ENCODE assay signal across 9 mouse cellular contexts in the genomic region with DNA sequence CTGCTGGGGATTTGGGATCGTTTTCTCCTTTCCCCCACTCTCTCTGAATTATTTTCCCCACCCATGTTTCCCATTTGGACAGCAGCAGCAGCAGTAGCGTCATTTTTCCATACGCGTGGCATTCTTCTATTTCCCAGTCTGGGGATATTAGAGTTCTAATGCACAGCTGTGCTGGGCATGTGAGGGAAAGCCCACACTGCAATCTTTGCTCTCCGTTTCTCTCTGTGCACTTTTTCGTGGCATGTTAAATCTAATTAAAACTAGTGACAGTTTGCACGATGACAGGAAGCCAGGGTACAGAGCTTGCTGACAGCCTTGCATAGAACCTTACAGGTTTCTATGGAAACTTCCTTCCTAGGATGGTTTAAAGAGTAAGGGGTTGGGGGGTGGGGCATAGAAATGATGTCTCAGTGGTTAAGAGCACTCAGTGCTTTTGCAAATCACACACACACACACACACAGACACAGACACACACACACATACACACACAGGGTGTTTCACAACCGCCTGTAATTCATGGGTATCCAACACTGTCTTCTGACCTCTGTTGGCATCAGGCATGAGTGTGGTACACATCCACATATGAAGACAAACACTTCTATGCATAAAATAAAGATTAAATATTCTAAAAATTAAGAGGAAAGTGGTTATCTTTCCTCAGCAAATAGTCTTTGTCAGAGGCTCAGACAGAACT. TPM values are rescaled to one million over a fixed set of nuclear protein-coding genes. Genes with fewer than 3 reads are reported as not detected.
DNase-seq lines count a peak whose midpoint lies in the region; ATAC-seq and TF ChIP-seq lines count a peak whose summit lies in the region.
"Had no signal": no experiment of that assay in that cellular context is flagged by ENCODE, and none has a peak within 500 bp of the region (broad histone marks: within the 10 kb centered on the region; RNA-seq: fewer than 3 reads in every experiment).

No protein-coding gene starts in this region.

- H3K4me2 ChIP-seq in kidney, embryonic 15.5 days: peak overlapping the region; percentile 68
- peak overlapping the region; percentile 27 for H3K4me2 ChIP-seq in embryonic facial prominence, embryonic 15.5 days (replicated peaks)
- H3K4me2 ChIP-seq in limb, embryonic 12.5 days: peak overlapping the region; percentile 56

- 50% methylated on average over 8 of the region's 8 CpGs for WGBS in kidney, embryonic 15.5 days
- WGBS in embryonic facial prominence, embryonic 15.5 days: 18% methylated on average over 8 of the region's 8 CpGs
- 30% methylated on average over 8 of the region's 8 CpGs for WGBS in limb, embryonic 12.5 days

- no peak overlapping the region for H3K27ac ChIP-seq in kidney, embryonic 15.5 days
- H3K27ac ChIP-seq in embryonic facial prominence, embryonic 15.5 days (replicated peaks): 0 out of 2 replicates have a peak overlapping the region, but pooled peaks have one; percentile 39
- 0 out of 2 replicates have a peak overlapping the region, but pooled peaks have one; percentile 9 for H3K27ac ChIP-seq in limb, embryonic 12.5 days

- H3K9ac ChIP-seq in kidney, embryonic 15.5 days: 0 out of 2 replicates have a peak overlapping the region, but pooled peaks have one; percentile 17
- no peak overlapping the region for H3K9ac ChIP-seq in embryonic facial prominence, embryonic 15.5 days
- no peak overlapping the region for H3K9ac ChIP-seq in limb, embryonic 12.5 days (replicated peaks)

- no peak for TF ChIP-seq CTCF in G1E (IDR thresholded peaks at IDR 0.05; ENCODE audit: low read depth, low read length)

- ATAC-seq in kidney, embryonic 15.5 days (replicated peaks; ENCODE audit: low FRiP score): no peak
- ATAC-seq in G1E (ENCODE audit: extremely low read depth, insufficient number of reproducible peaks, low FRiP score, poor library complexity, severe bottlenecking): no peak
- peak; percentile 67; the same call in 1 of the 2 replicates for ATAC-seq in embryonic facial prominence, embryonic 15.5 days (ENCODE audit: insufficient number of reproducible peaks, low FRiP score, low TSS enrichment, low read depth)
- ATAC-seq in limb, embryonic 12.5 days (ENCODE audit: insufficient number of reproducible peaks, insufficient read depth, low FRiP score, low TSS enrichment, low read depth): peak; percentile 34; the same call in 1 of the 2 replicates
- no peak for ATAC-seq in megakaryocyte-erythroid progenitor cell, adult 5-6 weeks (replicated peaks; ENCODE audit: low FRiP score, low TSS enrichment, poor library complexity, severe bottlenecking)

- no peaks in the 10 kb centered on the region for H3K9me3 ChIP-seq in kidney, embryonic 15.5 days (replicated peaks)
- peaks cover 5% of the 10 kb centered on the region for H3K9me3 ChIP-seq in G1E (replicated peaks)
- no peaks in the 10 kb centered on the region for H3K9me3 ChIP-seq in embryonic facial prominence, embryonic 15.5 days (replicated peaks)
- H3K9me3 ChIP-seq in limb, embryonic 12.5 days: no peaks in the 10 kb centered on the region

- DNase-seq in kidney, postnatal 10 days: no peak
- DNase-seq in G1E (ENCODE audit: low spot score): no peak
- no peak for DNase-seq in natural killer cell, adult 2 months (ENCODE audit: low spot score in 2 of 2)
- DNase-seq in ovary, postnatal 14 days (ENCODE audit: low spot score): no peak
- DNase-seq: cerebellum, adult 9-11 months had no signal

- H3K27me3 ChIP-seq in kidney, embryonic 15.5 days: no peaks in the 10 kb centered on the region
- no peaks in the 10 kb centered on the region for H3K27me3 ChIP-seq in G1E (ENCODE audit: insufficient read depth, low read length)
- H3K27me3 ChIP-seq in embryonic facial prominence, embryonic 15.5 days: no peaks in the 10 kb centered on the region
- H3K27me3 ChIP-seq in limb, embryonic 12.5 days: no peaks in the 10 kb centered on the region

- peak overlapping the region; percentile 41 for H3K4me3 ChIP-seq in kidney, embryonic 15.5 days (replicated peaks)
- peak overlapping the region; percentile 74 for H3K4me3 ChIP-seq in G1E (ENCODE audit: low read depth, low read length)
- H3K4me3 ChIP-seq in embryonic facial prominence, embryonic 15.5 days (replicated peaks): peak overlapping the region; percentile 28
- peak overlapping the region; percentile 35; the same call in 1 of the 2 replicates for H3K4me3 ChIP-seq in limb, embryonic 12.5 days (replicated peaks)

- no peaks in the 10 kb centered on the region for H3K36me3 ChIP-seq in kidney, embryonic 15.5 days
- peaks cover 40% of the 10 kb centered on the region for H3K36me3 ChIP-seq in G1E (replicated peaks)
- no peaks in the 10 kb centered on the region for H3K36me3 ChIP-seq in embryonic facial prominence, embryonic 15.5 days
- H3K36me3 ChIP-seq in limb, embryonic 12.5 days: no peaks in the 10 kb centered on the region

- H3K4me1 ChIP-seq in kidney, embryonic 15.5 days: peaks cover 26% of the 10 kb centered on the region
- peaks cover 52% of the 10 kb centered on the region for H3K4me1 ChIP-seq in G1E (ENCODE audit: insufficient read depth, low read depth, low read length)
- H3K4me1 ChIP-seq in embryonic facial prominence, embryonic 15.5 days: peaks cover 22% of the 10 kb centered on the region
- H3K4me1 ChIP-seq in limb, embryonic 12.5 days (replicated peaks): peaks cover 29% of the 10 kb centered on the region

RNA-seq across cellular contexts. Expression of gene Fam198b, which starts 3.0 kb away (rescaled TPM):
- 13.4 and 14.7 TPM in 2 replicates for polyA plus RNA-seq in kidney, embryonic 15.5 days (2015; fragmentation: Nextera tagmentation; extraction: Ambion mirVana)
- 102 and 117 TPM in 2 replicates for total RNA-seq in G1E (2014; fragmentation: Nextera tagmentation)
- total RNA-seq in G1E (2017): 182 and 207 TPM in 2 replicates
- polyA plus RNA-seq in G1E (2012): 3.2 and 3.6 TPM in 2 replicates
- polyA plus RNA-seq in embryonic facial prominence, embryonic 15.5 days (2015; fragmentation: Nextera tagmentation; extraction: Ambion mirVana): 15.6 and 17.2 TPM in 2 replicates
- 5.9 and 6.5 TPM in 2 replicates for polyA plus RNA-seq in limb, embryonic 12.5 days (2016; fragmentation: Nextera tagmentation; extraction: Ambion mirVana)
- not detected in 2 replicates for total RNA-seq in megakaryocyte-erythroid progenitor cell, adult 5-6 weeks (2014; fragmentation: Nextera tagmentation)
- total RNA-seq in megakaryocyte-erythroid progenitor cell, adult 5-6 weeks (2017): 0.23 TPM in 1 of 2 replicates, not detected in the other

RNA-seq across cellular contexts. Expression of gene Tmem144, which starts 34.7 kb away (rescaled TPM):
- 5.1 and 6.3 TPM in 2 replicates for polyA plus RNA-seq in kidney, embryonic 15.5 days (2015; fragmentation: Nextera tagmentation; extraction: Ambion mirVana)
- total RNA-seq in G1E (2014; fragmentation: Nextera tagmentation) (10.5 and 12.6 TPM in 2 replicates), G1E (2017) (34.7 and 42.9 TPM in 2 replicates)
- 0.21 and 0.63 TPM in 2 replicates for polyA plus RNA-seq in G1E (2012)
- 3.2 and 3.8 TPM in 2 replicates for polyA plus RNA-seq in embryonic facial prominence, embryonic 15.5 days (2015; fragmentation: Nextera tagmentation; extraction: Ambion mirVana)
- 3.0 and 3.3 TPM in 2 replicates for polyA plus RNA-seq in limb, embryonic 12.5 days (2016; fragmentation: Nextera tagmentation; extraction: Ambion mirVana)
- not detected in 2 replicates for total RNA-seq in megakaryocyte-erythroid progenitor cell, adult 5-6 weeks (2014; fragmentation: Nextera tagmentation)
- total RNA-seq in megakaryocyte-erythroid progenitor cell, adult 5-6 weeks (2017): 0.30 TPM in 1 of 2 replicates, not detected in the other

Comparison
In these comparisons a context has a peak if more than half of its experiments do, and no peak if none do; other contexts are left out.
1. ATAC-seq: peak in embryonic facial prominence, embryonic 15.5 days (single experiment) and limb, embryonic 12.5 days (single experiment); none in kidney, embryonic 15.5 days (single experiment), G1E (single experiment) and megakaryocyte-erythroid progenitor cell, adult 5-6 weeks (single experiment).
2. Peak in every context shown above with its lines, with median percentiles within 50 percentile points of each other: H3K4me2 ChIP-seq and H3K4me3 ChIP-seq.